Comparison of ENCODE assay signal across 26 mouse cellular contexts in the genomic region with DNA sequence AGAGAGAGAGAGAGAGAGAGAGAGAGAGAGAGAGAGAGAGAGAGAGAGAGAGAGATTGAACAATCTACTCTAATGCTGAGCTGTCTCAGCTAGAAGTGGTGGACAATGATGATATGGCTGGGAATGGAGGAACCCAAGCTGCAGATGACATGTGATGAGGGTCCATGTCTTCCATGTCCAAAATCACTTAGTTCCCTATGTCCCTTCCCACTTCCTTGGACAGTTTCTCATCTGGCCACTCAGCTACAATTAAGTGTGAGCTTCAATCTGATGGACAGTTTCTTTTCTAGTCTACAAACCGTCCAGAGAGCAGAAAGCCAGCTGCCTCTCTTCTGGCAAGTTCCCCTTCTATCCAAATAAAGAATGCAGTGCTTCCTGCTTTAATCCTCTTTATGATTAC.
A peak's percentile ranks its signal among the peaks of the same experiment; 100 is the strongest.
DNase-seq lines count a peak whose midpoint lies in the region; ATAC-seq and TF ChIP-seq lines count a peak whose summit lies in the region.
"Had no signal": no experiment of that assay in that cellular context is flagged by ENCODE, and none has a peak within 500 bp of the region (broad histone marks: within the 10 kb centered on the region; RNA-seq: fewer than 3 reads in every experiment).

No protein-coding gene starts in this region.

- no peak for DNase-seq in layer of hippocampus, adult 2 months (ENCODE audit: low spot score in 2 of 2)
- no peak for DNase-seq in layer of hippocampus, adult 9-11 months
- DNase-seq in lung, postnatal 14 days, result no peak
- DNase-seq in lung, postnatal 10 days, result peak; percentile 53
- peak; percentile 19 for DNase-seq in lung, postnatal 36 days
- no peak for DNase-seq in left cerebral cortex, adult 2 months (ENCODE audit: extremely low spot score in 1 of 2, low spot score in 2 of 2)
- DNase-seq: adrenal gland, adult 2 months; adrenal gland, postnatal 14 days; cerebellum, adult 11 months; cerebellum, adult 2 months; cerebellum, adult 9-11 months; cerebellum, postnatal 25 days; gastrocnemius, postnatal 25 days; heart, adult 18-20 months; heart, postnatal 10 days; heart, postnatal 36 days had no signal

- no peak for TF ChIP-seq CTCF in layer of hippocampus, adult 2 months (conservative IDR thresholded peaks at IDR 0.05)
- TF ChIP-seq CTCF in left cerebral cortex, adult 2 months (IDR thresholded peaks at IDR 0.05), result no peak

- no peak overlapping the region for H3K4me2 ChIP-seq in lung, embryonic 16.5 days (ENCODE audit: low read depth, low read length)
- H3K4me2 ChIP-seq in hindbrain, embryonic 12.5 days (replicated peaks), result no peak overlapping the region
- H3K4me2 ChIP-seq: embryonic facial prominence, embryonic 12.5 days; embryonic facial prominence, embryonic 15.5 days; forebrain, embryonic 12.5 days; forebrain, embryonic 15.5 days; heart, embryonic 12.5 days; heart, embryonic 15.5 days had no signal

- H3K4me3 ChIP-seq in layer of hippocampus, adult 2 months, result no peak overlapping the region
- H3K4me3 ChIP-seq in lung, embryonic 16.5 days (ENCODE audit: low read length), result no peak overlapping the region
- H3K4me3 ChIP-seq in hindbrain, embryonic 12.5 days, result no peak overlapping the region
- H3K4me3 ChIP-seq in left cerebral cortex, adult 2 months, result no peak overlapping the region
- H3K4me3 ChIP-seq: embryonic facial prominence, embryonic 12.5 days; embryonic facial prominence, embryonic 15.5 days; forebrain, embryonic 12.5 days; forebrain, embryonic 15.5 days; heart, embryonic 12.5 days; heart, embryonic 15.5 days; hindbrain, embryonic 10.5 days had no signal

- intact Hi-C loops in left cerebral cortex, adult 2 months (cut with DNase I), result no loop called here

- H3K27ac ChIP-seq in layer of hippocampus, adult 2 months, result peak overlapping the region; percentile 40; the same call in 1 of the 2 replicates
- peak overlapping the region; percentile 54; the same call in 1 of the 2 replicates for H3K27ac ChIP-seq in lung, embryonic 16.5 days (ENCODE audit: low read length)
- H3K27ac ChIP-seq in hindbrain, embryonic 12.5 days, result no peak overlapping the region
- H3K27ac ChIP-seq in left cerebral cortex, adult 2 months, result no peak overlapping the region
- H3K27ac ChIP-seq: embryonic facial prominence, embryonic 12.5 days; embryonic facial prominence, embryonic 15.5 days; forebrain, embryonic 12.5 days; forebrain, embryonic 15.5 days; heart, embryonic 15.5 days; hindbrain, embryonic 10.5 days had no signal

- WGBS in lung, embryonic 16.5 days, result 20% methylated on average over 1 of the region's 1 CpGs
- 71% methylated on average over 1 of the region's 1 CpGs for WGBS in hindbrain, embryonic 12.5 days

- H3K27me3 ChIP-seq in lung, embryonic 16.5 days (ENCODE audit: control insufficient read depth, insufficient read depth, low read depth, low read length), result no peaks in the 10 kb centered on the region
- no peaks in the 10 kb centered on the region for H3K27me3 ChIP-seq in hindbrain, embryonic 12.5 days
- H3K27me3 ChIP-seq: embryonic facial prominence, embryonic 12.5 days; embryonic facial prominence, embryonic 15.5 days; forebrain, embryonic 12.5 days; forebrain, embryonic 15.5 days; heart, embryonic 12.5 days; heart, embryonic 15.5 days had no signal

- H3K36me3 ChIP-seq in lung, embryonic 16.5 days (ENCODE audit: control insufficient read depth, insufficient read depth, low read length), result no peaks in the 10 kb centered on the region
- H3K36me3 ChIP-seq in hindbrain, embryonic 12.5 days, result no peaks in the 10 kb centered on the region
- H3K36me3 ChIP-seq: embryonic facial prominence, embryonic 12.5 days; embryonic facial prominence, embryonic 15.5 days; forebrain, embryonic 12.5 days; forebrain, embryonic 15.5 days; heart, embryonic 12.5 days; heart, embryonic 15.5 days; hindbrain, embryonic 10.5 days had no signal

- H3K9ac ChIP-seq in lung, embryonic 16.5 days (ENCODE audit: low read length), result no peak overlapping the region
- no peak overlapping the region for H3K9ac ChIP-seq in hindbrain, embryonic 12.5 days
- H3K9ac ChIP-seq: embryonic facial prominence, embryonic 12.5 days; embryonic facial prominence, embryonic 15.5 days; forebrain, embryonic 12.5 days; forebrain, embryonic 15.5 days; heart, embryonic 12.5 days; heart, embryonic 15.5 days had no signal

- H3K4me1 ChIP-seq in lung, embryonic 16.5 days (replicated peaks; ENCODE audit: control insufficient read depth, insufficient read depth, low read length), result peaks cover 7% of the 10 kb centered on the region; the same call in 1 of the 2 replicates
- peaks cover 4% of the 10 kb centered on the region; the same call in 1 of the 2 replicates for H3K4me1 ChIP-seq in hindbrain, embryonic 12.5 days
- H3K4me1 ChIP-seq: embryonic facial prominence, embryonic 12.5 days; heart, embryonic 12.5 days; heart, embryonic 15.5 days; hindbrain, embryonic 10.5 days had no signal

- H3K9me3 ChIP-seq in lung, embryonic 16.5 days (ENCODE audit: control insufficient read depth, low read length), result no peaks in the 10 kb centered on the region
- H3K9me3 ChIP-seq in hindbrain, embryonic 12.5 days (replicated peaks), result no peaks in the 10 kb centered on the region
- H3K9me3 ChIP-seq: embryonic facial prominence, embryonic 12.5 days; embryonic facial prominence, embryonic 15.5 days; forebrain, embryonic 12.5 days; forebrain, embryonic 15.5 days; heart, embryonic 12.5 days; heart, embryonic 15.5 days; hindbrain, embryonic 10.5 days had no signal

- ATAC-seq in lung, embryonic 16.5 days (ENCODE audit: low read depth), result peak; percentile 95
- ATAC-seq in hindbrain, embryonic 12.5 days (ENCODE audit: low FRiP score), result no peak
- ATAC-seq: CD4-positive, CD25-positive, alpha-beta regulatory T cell, adult 4 months; forebrain, embryonic 15.5 days had no signal

Comparison
In these comparisons a context has a peak if more than half of its experiments do, and no peak if none do; other contexts are left out.
1. DNase-seq: peak in lung, postnatal 10 days (single experiment) and lung, postnatal 36 days (single experiment); none in layer of hippocampus, adult 2 months (0 of 2), layer of hippocampus, adult 9-11 months (single experiment), lung, postnatal 14 days (single experiment) and left cerebral cortex, adult 2 months (0 of 2).
2. H3K27ac ChIP-seq: peak in layer of hippocampus, adult 2 months (single experiment) and lung, embryonic 16.5 days (single experiment); none in hindbrain, embryonic 12.5 days (single experiment) and left cerebral cortex, adult 2 months (single experiment).